Mouse (Mus musculus): ENCODE results near the gene Chid1. TPM values are rescaled to one million over a fixed set of nuclear protein-coding genes. Genes with fewer than 3 reads are reported as not detected.

The Chid1 gene
- total and polyA plus RNA-seq, 2 experiments = 24.2 to 45.1 TPM

DNA sequence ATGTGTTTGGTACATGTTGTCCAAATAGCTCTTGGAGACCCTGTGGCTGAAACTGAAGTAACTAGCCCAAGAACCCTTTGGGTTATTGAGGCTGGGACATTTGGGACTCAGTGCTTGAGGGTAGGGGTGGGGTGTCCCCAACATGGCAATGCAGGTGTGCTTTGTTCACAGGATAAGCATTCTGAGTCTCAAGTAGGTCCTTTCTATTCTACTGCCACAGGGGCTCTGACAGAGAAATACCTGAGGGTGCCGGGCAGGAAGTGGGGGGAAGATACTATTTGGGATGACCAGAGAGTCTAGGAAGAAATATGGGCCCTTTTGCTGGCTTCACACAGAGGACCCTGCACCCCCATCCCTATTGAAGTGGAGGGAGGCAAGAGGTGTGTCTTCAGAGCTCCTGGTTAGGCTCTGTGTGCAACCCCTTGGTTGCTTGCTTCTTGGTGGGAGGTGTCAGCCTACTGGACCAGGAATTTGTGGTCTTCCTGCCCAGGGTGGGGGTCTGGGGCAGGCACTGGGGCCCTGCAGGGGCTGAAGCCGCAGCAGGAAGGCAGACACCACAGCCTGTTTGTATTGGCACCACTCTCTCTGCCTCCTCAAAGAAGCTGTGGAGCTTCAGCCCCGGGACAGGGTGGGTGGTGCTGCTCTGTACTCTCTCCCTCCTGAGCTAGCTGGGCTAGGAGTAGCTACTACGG is 61.9 kb downstream of the Chid1 start:
- WGBS = 30% methylated on average over 4 of the region's 4 CpGs
- Histone ChIP-seq H3K27ac (replicated peaks; ENCODE audit: insufficient read depth, low read depth, low read length) (peak overlapping the region; percentile 92), H3K4me3 (ENCODE audit: insufficient read depth, low read depth, low read length) (no peak overlapping the region), H3K36me3 (ENCODE audit: control insufficient read depth, insufficient read depth, low read length) (no peaks in the 10 kb centered on the region), H3K79me2 (ENCODE audit: control insufficient read depth, insufficient read depth, low read length) (peaks cover 37% of the 10 kb centered on the region), H3K9ac (ENCODE audit: low read depth, low read length) (peak overlapping the region; percentile 39), H3K27me3 (ENCODE audit: control insufficient read depth, insufficient read depth, low read length) (no peaks in the 10 kb centered on the region), H3K4me1 (ENCODE audit: control insufficient read depth, insufficient read depth, low read length) (peaks cover 31% of the 10 kb centered on the region)
- no peak for TF ChIP-seq CTCF (IDR thresholded peaks at IDR 0.05; ENCODE audit: low read depth, low read length)
- no peak for TF ChIP-seq POLR2A (IDR thresholded peaks at IDR 0.05; ENCODE audit: extremely low read depth, insufficient read depth, low read length)
- DNase-seq (ENCODE audit: extremely low read depth, low read depth, low spot score) = no peak

- TF ChIP-seq CTCF (IDR thresholded peaks at IDR 0.05; ENCODE audit: low read depth, low read length) (no peak), POLR2A (IDR thresholded peaks at IDR 0.05; ENCODE audit: extremely low read depth, insufficient read depth, low read length) (no peak)
- Histone ChIP-seq H3K27me3 (ENCODE audit: control insufficient read depth, insufficient read depth, low read length) (no peaks in the 10 kb centered on the region), H3K36me3 (ENCODE audit: control insufficient read depth, insufficient read depth, low read length) (peaks cover 3% of the 10 kb centered on the region; the same call in 1 of the 2 replicates), H3K4me1 (ENCODE audit: control insufficient read depth, insufficient read depth, low read length) (peaks cover 31% of the 10 kb centered on the region), H3K79me2 (ENCODE audit: control insufficient read depth, insufficient read depth, low read length) (peaks cover 30% of the 10 kb centered on the region), H3K27ac (replicated peaks; ENCODE audit: insufficient read depth, low read depth, low read length) (peak overlapping the region; percentile 92), H3K9ac (ENCODE audit: low read depth, low read length) (peak overlapping the region; percentile 39), H3K4me3 (ENCODE audit: insufficient read depth, low read depth, low read length) (peak overlapping the region; percentile 83)
- under 1% methylated on average over 7 of the region's 7 CpGs for WGBS
- no peak for DNase-seq (ENCODE audit: extremely low read depth, low read depth, low spot score)
These were observed 62.7 kb downstream of the Chid1 start for GRCm38 (mm10) chr7:141476981-141477370.

GRCm38 (mm10) chr7:141476226-141476980 is 63.3 kb downstream of the Chid1 start:
- Histone ChIP-seq H3K4me3 (ENCODE audit: insufficient read depth, low read depth, low read length) (peak overlapping the region; percentile 83), H3K79me2 (ENCODE audit: control insufficient read depth, insufficient read depth, low read length) (peaks cover 26% of the 10 kb centered on the region; the same call in 1 of the 2 replicates), H3K27ac (replicated peaks; ENCODE audit: insufficient read depth, low read depth, low read length) (peak overlapping the region; percentile 92), H3K36me3 (ENCODE audit: control insufficient read depth, insufficient read depth, low read length) (peaks cover 4% of the 10 kb centered on the region; the same call in 1 of the 2 replicates), H3K9ac (ENCODE audit: low read depth, low read length) (peak overlapping the region; percentile 92), H3K27me3 (ENCODE audit: control insufficient read depth, insufficient read depth, low read length) (no peaks in the 10 kb centered on the region), H3K4me1 (ENCODE audit: control insufficient read depth, insufficient read depth, low read length) (peaks cover 28% of the 10 kb centered on the region)
- peak; percentile 91 for DNase-seq (ENCODE audit: extremely low read depth, low read depth, low spot score)
- TF ChIP-seq POLR2A (IDR thresholded peaks at IDR 0.05; ENCODE audit: extremely low read depth, insufficient read depth, low read length) (peak; percentile 62), CTCF (IDR thresholded peaks at IDR 0.05; ENCODE audit: low read depth, low read length) (peak; percentile 24; the same call in 1 of the 2 replicates)
- 0% methylated on average over 17 of the region's 17 CpGs for WGBS

- Histone ChIP-seq H3K4me1 (ENCODE audit: control insufficient read depth, insufficient read depth, low read length) (peaks cover 22% of the 10 kb centered on the region), H3K9ac (ENCODE audit: low read depth, low read length) (peak overlapping the region; percentile 92), H3K4me3 (ENCODE audit: insufficient read depth, low read depth, low read length) (peak overlapping the region; percentile 83), H3K27me3 (ENCODE audit: control insufficient read depth, insufficient read depth, low read length) (no peaks in the 10 kb centered on the region), H3K27ac (replicated peaks; ENCODE audit: insufficient read depth, low read depth, low read length) (peak overlapping the region; percentile 92), H3K79me2 (ENCODE audit: control insufficient read depth, insufficient read depth, low read length) (peaks cover 21% of the 10 kb centered on the region; the same call in 1 of the 2 replicates), H3K36me3 (ENCODE audit: control insufficient read depth, insufficient read depth, low read length) (peaks cover 6% of the 10 kb centered on the region; the same call in 1 of the 2 replicates)
- under 1% methylated on average over 12 of the region's 12 CpGs for WGBS
- no peak for TF ChIP-seq CTCF (IDR thresholded peaks at IDR 0.05; ENCODE audit: low read depth, low read length)
- TF ChIP-seq POLR2A (IDR thresholded peaks at IDR 0.05; ENCODE audit: extremely low read depth, insufficient read depth, low read length) = no peak
- peak; percentile 45 for DNase-seq (ENCODE audit: extremely low read depth, low read depth, low spot score)
These were observed 63.9 kb downstream of the Chid1 start for GRCm38 (mm10) chr7:141475805-141476158.

DNA sequence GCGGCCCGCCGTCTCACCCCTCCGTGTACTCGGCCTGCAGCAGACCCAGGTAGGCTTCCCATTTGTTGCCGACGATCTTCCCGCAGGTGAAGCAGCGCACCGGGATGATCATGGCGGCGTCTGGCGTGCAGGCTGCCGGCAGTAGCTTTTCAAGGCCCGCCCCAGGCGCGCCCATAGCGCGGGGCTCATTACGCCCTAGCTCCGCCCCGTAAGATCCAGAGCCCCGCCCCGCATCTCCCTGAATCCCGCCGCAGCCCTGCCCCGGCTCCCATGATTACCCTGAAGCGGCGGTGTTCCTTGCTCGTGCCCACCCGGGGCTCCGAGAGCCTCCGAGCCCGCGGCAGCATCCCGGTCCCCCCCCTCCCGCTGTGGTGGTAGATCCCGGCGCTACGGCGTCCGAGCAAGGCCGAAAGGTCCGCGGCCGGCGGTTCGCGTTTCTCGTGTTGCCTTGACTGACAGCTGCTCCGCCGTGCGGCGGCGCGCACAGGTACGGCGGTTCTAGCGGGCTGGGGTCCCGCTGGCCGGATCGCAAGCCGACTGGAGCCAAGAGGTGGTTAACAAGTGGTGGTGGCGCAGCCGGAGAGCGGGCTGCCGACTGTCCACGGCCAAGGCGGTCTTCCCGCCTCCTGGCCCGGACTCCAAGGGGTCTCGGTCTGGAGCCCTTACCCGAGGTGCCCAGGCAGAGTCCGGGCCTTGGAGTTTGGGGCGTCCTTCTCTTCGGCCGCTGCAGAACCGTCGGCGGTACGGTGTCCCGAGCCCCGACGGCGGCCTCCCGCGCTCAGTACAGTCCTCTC is 64.4 kb downstream of the Chid1 start, which contains the start of the genes Polr2l and Tspan4:
Polr2l (minus strand) TSS at position 122 of the 794 bp plus-strand sequence.
Tspan4 (plus strand) TSS at position 230 of the 794 bp plus-strand sequence.
- H3K27ac ChIP-seq (replicated peaks; ENCODE audit: insufficient read depth, low read depth, low read length) = peak within 1 kb of the TSS; percentile 92
- no peaks in the 10 kb centered on the region for H3K27me3 ChIP-seq (ENCODE audit: control insufficient read depth, insufficient read depth, low read length)
- H3K79me2 ChIP-seq (ENCODE audit: control insufficient read depth, insufficient read depth, low read length) = peaks cover 23% of the 10 kb centered on the region; the same call in 1 of the 2 replicates
- H3K4me3 ChIP-seq (ENCODE audit: insufficient read depth, low read depth, low read length) = peak within 1 kb of the TSS; percentile 83
- H3K36me3 ChIP-seq (ENCODE audit: control insufficient read depth, insufficient read depth, low read length) = peaks cover 8% of the 10 kb centered on the region; the same call in 1 of the 2 replicates
- H3K4me1 ChIP-seq (ENCODE audit: control insufficient read depth, insufficient read depth, low read length) = peaks cover 21% of the 10 kb centered on the region
- peak; percentile 89 for TF ChIP-seq POLR2A (IDR thresholded peaks at IDR 0.05; ENCODE audit: extremely low read depth, insufficient read depth, low read length)
- TF ChIP-seq CTCF (IDR thresholded peaks at IDR 0.05; ENCODE audit: low read depth, low read length) = 0 out of 2 replicates have a peak, but pooled peaks have one; percentile 15
- WGBS = under 1% methylated on average over 83 of the region's 87 CpGs
- peak; percentile 72 for DNase-seq (ENCODE audit: extremely low read depth, low read depth, low spot score)
- peak within 1 kb of the TSS; percentile 92 for H3K9ac ChIP-seq (ENCODE audit: low read depth, low read length)
